Mouse (Mus musculus) stomach, postnatal 0 days (tissue): ENCODE data around the gene Plce1.

ENCODE experiments used
- CTCF ChIP-seq: IDR thresholded peaks from 2 replicates; pipeline ENCODE4 v1.5.1; 2016; ENCODE audit warnings: antibody characterized with exemption, low read depth, mild to moderate bottlenecking, moderate library complexity
- EP300 ChIP-seq: optimal IDR thresholded peaks from 2 replicates; pipeline ENCODE3; 2016; ENCODE audit warnings: antibody characterized with exemption

GRCm38 (mm10) chr19:38746492-38747014 is 265.6 kb downstream of the Plce1 start:
- TF ChIP-seq EP300: no peak
- TF ChIP-seq CTCF: no peak
